Mouse (Mus musculus) lung, adult 2 months (tissue): Measurements from ENCODE around the gene Vamp4. TPM values are rescaled to one million over a fixed set of nuclear protein-coding genes. Genes with fewer than 3 reads are reported as not detected.

Experiments
- DNase-seq: peaks from one replicate; pipeline ENCODE4 v3.0.0; 2022
- H3K4me1 ChIP-seq: fragments of 200-500 bp; 2 replicates; pipeline ENCODE4 v1.6.1; 2011; ENCODE audit warnings: low read length; ENCODE audit not compliant: control insufficient read depth, insufficient read depth
- H3K4me3 ChIP-seq: fragments of 200-500 bp; replicated peaks from 2 replicates; pipeline ENCODE3; 2011; ENCODE audit warnings: low read depth, mild to moderate bottlenecking, control low read depth, low read length; ENCODE audit errors: extremely low read depth
- CTCF ChIP-seq: fragments of 200-500 bp; IDR thresholded peaks from 2 replicates; pipeline ENCODE4 v1.5.1; 2011; ENCODE audit warnings: mild to moderate bottlenecking, low read length, control low read depth; ENCODE audit not compliant: insufficient read depth
- POLR2A ChIP-seq: fragments of 200-500 bp; IDR thresholded peaks from 2 replicates; pipeline ENCODE4 v1.6.1; 2011; ENCODE audit warnings: low read depth, mild to moderate bottlenecking, control low read depth, low read length, borderline replicate concordance; ENCODE audit errors: extremely low read depth
- WGBS: fragments of 180-500 bp; shearing (Covaris S2); methylation state at CpG from one replicate; pipeline ENCODE4 v1.1.7; 2018; 5-methylcytosine and 5-hydroxymethylcytosine counted together
- polyA plus RNA-seq: library from polyadenylated mRNA; depleted of rRNA; stranded (reverse); fragments of >200 nt; gene quantifications from 2 replicates; pipeline ENCODE4 v1.2.3, GENCODE M21; 2012; rRNA removed

Gene Vamp4
- polyA plus RNA-seq, 1 experiment: 10.8 TPM

GRCm38 (mm10) chr1:162639051-162639750 is 68.9 kb downstream of the Vamp4 start, which contains the start of gene Myoc:
Gene Myoc, plus strand, starts transcription at chr1:162639155.
- no peak for DNase-seq
- WGBS: 63% methylated on average over 10 of the region's 10 CpGs
- no peak for TF ChIP-seq CTCF
- no peak for TF ChIP-seq POLR2A
- Histone ChIP-seq H3K4me3 (no peak within 1 kb of the TSS), H3K4me1 (peaks cover 5% of the 10 kb centered on the region)

GRCm38 (mm10) chr1:162639861-162640260 is 69.5 kb downstream of the Vamp4 start:
- 91% methylated on average over 1 of the region's 1 CpGs for WGBS
- TF ChIP-seq POLR2A (no peak), CTCF (no peak)
- DNase-seq: no peak
- H3K4me3 ChIP-seq: no peak overlapping the region
- peaks cover 5% of the 10 kb centered on the region for H3K4me1 ChIP-seq

- TF ChIP-seq CTCF: no peak
- peaks cover 5% of the 10 kb centered on the region for H3K4me1 ChIP-seq
- 76% methylated on average over 3 of the region's 3 CpGs for WGBS
- H3K4me3 ChIP-seq: no peak overlapping the region
- DNase-seq: no peak
Observed at GRCm38 (mm10) chr1:162642591-162642990, 72.3 kb downstream of the Vamp4 start.

GRCm38 (mm10) chr1:162643752-162644151 is 73.4 kb downstream of the Vamp4 start:
- peaks cover 5% of the 10 kb centered on the region for H3K4me1 ChIP-seq
- TF ChIP-seq POLR2A: no peak
- TF ChIP-seq CTCF: no peak
- WGBS: 12% methylated on average over 4 of the region's 4 CpGs
- DNase-seq: peak; percentile 57
- H3K4me3 ChIP-seq: no peak overlapping the region

GRCm38 (mm10) chr1:162646083-162646686 is 75.9 kb downstream of the Vamp4 start:
- TF ChIP-seq CTCF (no peak), POLR2A (no peak)
- H3K4me1 ChIP-seq: peaks cover 3% of the 10 kb centered on the region; the same call in 1 of the 2 replicates
- no peak overlapping the region for H3K4me3 ChIP-seq
- 75% methylated on average over 10 of the region's 10 CpGs for WGBS
- no peak for DNase-seq

- no peak overlapping the region for H3K4me3 ChIP-seq
- WGBS: 86% methylated on average over 14 of the region's 14 CpGs
- no peak for DNase-seq
- TF ChIP-seq POLR2A (no peak), CTCF (no peak)
- H3K4me1 ChIP-seq: peaks cover 3% of the 10 kb centered on the region; the same call in 1 of the 2 replicates
Observed at GRCm38 (mm10) chr1:162648416-162648815, 78.1 kb downstream of the Vamp4 start.

Other genes with a start within 250 kb of the Vamp4 start
- gene Dnm3, start 92.5 kb upstream of the Vamp4 start, polyA plus RNA-seq: 4.7 and 6.8 TPM in 2 replicates
- 3.9 and 6.2 TPM in 2 replicates for gene Mettl13, start 22.0 kb upstream of the Vamp4 start, polyA plus RNA-seq
- gene Myoc, start 68.6 kb downstream of the Vamp4 start, polyA plus RNA-seq: 0.29 and 1.3 TPM in 2 replicates
- gene Myocos, start 87.7 kb downstream of the Vamp4 start, polyA plus RNA-seq: not detected in 2 replicates
- gene Prrc2c, start 170.0 kb downstream of the Vamp4 start, polyA plus RNA-seq: 32.5 and 33.5 TPM in 2 replicates
- 1.7 and 2.4 TPM in 2 replicates for gene Fmo4, start 243.5 kb downstream of the Vamp4 start, polyA plus RNA-seq